Mouse (Mus musculus): ENCODE results near the gene Hic1. TPM values are rescaled to one million over a fixed set of nuclear protein-coding genes. Genes with fewer than 3 reads are reported as not detected.
A peak's percentile ranks its signal among the peaks of the same experiment; 100 is the strongest.
"Not testable (repeated sequence)": the region's sequence is repeated elsewhere in the genome, so short reads cannot be mapped to it uniquely, and the experiment has no call there.

Hic1 gene
- polyA plus RNA-seq, 1 experiment = 14.1 TPM

- Histone ChIP-seq H3K27me3 (ENCODE audit: control insufficient read depth, insufficient read depth, low read length) (no peaks in the 10 kb centered on the region), H3K4me3 (ENCODE audit: control insufficient read depth, insufficient read depth, low read length) (peak overlapping the region; percentile 97), H3K27ac (ENCODE audit: control insufficient read depth, insufficient read depth, low read length) (no peak overlapping the region), H3K4me1 (replicated peaks; ENCODE audit: control insufficient read depth, insufficient read depth, low read length) (peaks cover 21% of the 10 kb centered on the region), H3K36me3 (ENCODE audit: control insufficient read depth, insufficient read depth, low read length) (no peaks in the 10 kb centered on the region)
- DNase-seq = no peak
- under 1% methylated on average over 22 of the region's 22 CpGs for WGBS
- no peak for TF ChIP-seq CTCF (IDR thresholded peaks at IDR 0.05; ENCODE audit: borderline replicate concordance, control insufficient read depth, extremely low read depth, insufficient read depth, low read length, poor library complexity)
- TF ChIP-seq POLR2A (IDR thresholded peaks at IDR 0.05; ENCODE audit: control insufficient read depth, extremely low read depth, insufficient read depth, low read length, poor library complexity) = no peak
Observed at GRCm38 (mm10) chr11:75189713-75190370, 20.5 kb upstream of the Hic1 start.

GRCm38 (mm10) chr11:75184986-75185385 is 15.7 kb upstream of the Hic1 start:
- Histone ChIP-seq H3K36me3 (ENCODE audit: control insufficient read depth, insufficient read depth, low read length) (no peaks in the 10 kb centered on the region), H3K4me3 (ENCODE audit: control insufficient read depth, insufficient read depth, low read length) (no peak overlapping the region)
- 92% methylated on average over 2 of the region's 2 CpGs for WGBS

GRCm38 (mm10) chr11:75184573-75184972 is 15.3 kb upstream of the Hic1 start:
- Histone ChIP-seq H3K4me1 (replicated peaks; ENCODE audit: control insufficient read depth, insufficient read depth, low read length) (peaks cover 4% of the 10 kb centered on the region), H3K27ac (ENCODE audit: control insufficient read depth, insufficient read depth, low read length) (no peak overlapping the region), H3K4me3 (ENCODE audit: control insufficient read depth, insufficient read depth, low read length) (no peak overlapping the region), H3K27me3 (ENCODE audit: control insufficient read depth, insufficient read depth, low read length) (no peaks in the 10 kb centered on the region), H3K36me3 (ENCODE audit: control insufficient read depth, insufficient read depth, low read length) (no peaks in the 10 kb centered on the region)
- 98% methylated on average over 5 of the region's 5 CpGs for WGBS
- TF ChIP-seq POLR2A (IDR thresholded peaks at IDR 0.05; ENCODE audit: control insufficient read depth, extremely low read depth, insufficient read depth, low read length, poor library complexity) (no peak), CTCF (IDR thresholded peaks at IDR 0.05; ENCODE audit: borderline replicate concordance, control insufficient read depth, extremely low read depth, insufficient read depth, low read length, poor library complexity) (no peak)
- DNase-seq = no peak

More at GRCm38 (mm10) chr11:75184986-75185385, 15.7 kb upstream of the Hic1 start:
- H3K4me1 ChIP-seq (replicated peaks; ENCODE audit: control insufficient read depth, insufficient read depth, low read length) = peaks cover 8% of the 10 kb centered on the region
- DNase-seq = no peak
- no peak for TF ChIP-seq POLR2A (IDR thresholded peaks at IDR 0.05; ENCODE audit: control insufficient read depth, extremely low read depth, insufficient read depth, low read length, poor library complexity)
- no peak for TF ChIP-seq CTCF (IDR thresholded peaks at IDR 0.05; ENCODE audit: borderline replicate concordance, control insufficient read depth, extremely low read depth, insufficient read depth, low read length, poor library complexity)
- H3K27ac ChIP-seq (ENCODE audit: control insufficient read depth, insufficient read depth, low read length) = no peak overlapping the region
- no peaks in the 10 kb centered on the region for H3K27me3 ChIP-seq (ENCODE audit: control insufficient read depth, insufficient read depth, low read length)

- Histone ChIP-seq H3K27me3 (ENCODE audit: control insufficient read depth, insufficient read depth, low read length) (no peaks in the 10 kb centered on the region), H3K4me1 (replicated peaks; ENCODE audit: control insufficient read depth, insufficient read depth, low read length) (peaks cover 4% of the 10 kb centered on the region; the same call in 1 of the 2 replicates), H3K36me3 (ENCODE audit: control insufficient read depth, insufficient read depth, low read length) (no peaks in the 10 kb centered on the region), H3K27ac (ENCODE audit: control insufficient read depth, insufficient read depth, low read length) (no peak overlapping the region), H3K4me3 (ENCODE audit: control insufficient read depth, insufficient read depth, low read length) (no peak overlapping the region)
- 90% methylated on average over 2 of the region's 2 CpGs for WGBS
- TF ChIP-seq CTCF (IDR thresholded peaks at IDR 0.05; ENCODE audit: borderline replicate concordance, control insufficient read depth, extremely low read depth, insufficient read depth, low read length, poor library complexity) (no peak), POLR2A (IDR thresholded peaks at IDR 0.05; ENCODE audit: control insufficient read depth, extremely low read depth, insufficient read depth, low read length, poor library complexity) (no peak)
- DNase-seq = no peak
Observed at GRCm38 (mm10) chr11:75183917-75184570, 14.7 kb upstream of the Hic1 start.

GRCm38 (mm10) chr11:75178672-75179208 is 9.4 kb upstream of the Hic1 start, which contains the start of gene Ovca2:
Ovca2 (minus strand) TSS chr11:75178835.
- 0% methylated on average over 33 of the region's 33 CpGs for WGBS
- TF ChIP-seq POLR2A (IDR thresholded peaks at IDR 0.05; ENCODE audit: control insufficient read depth, extremely low read depth, insufficient read depth, low read length, poor library complexity) (peak; percentile 90), CTCF (IDR thresholded peaks at IDR 0.05; ENCODE audit: borderline replicate concordance, control insufficient read depth, extremely low read depth, insufficient read depth, low read length, poor library complexity) (peak; percentile 96)
- H3K27ac ChIP-seq (ENCODE audit: control insufficient read depth, insufficient read depth, low read length) = peak within 1 kb of the TSS; percentile 26; the same call in 1 of the 2 replicates
- peak; percentile 94 for DNase-seq
- peak within 1 kb of the TSS; percentile 95 for H3K4me3 ChIP-seq (ENCODE audit: control insufficient read depth, insufficient read depth, low read length)
- no peaks in the 10 kb centered on the region for H3K36me3 ChIP-seq (ENCODE audit: control insufficient read depth, insufficient read depth, low read length)
- H3K27me3 ChIP-seq (ENCODE audit: control insufficient read depth, insufficient read depth, low read length) = no peaks in the 10 kb centered on the region
- H3K4me1 ChIP-seq (replicated peaks; ENCODE audit: control insufficient read depth, insufficient read depth, low read length) = peaks cover 17% of the 10 kb centered on the region

GRCm38 (mm10) chr11:75178011-75178410 is 8.7 kb upstream of the Hic1 start:
- Histone ChIP-seq H3K27me3 (ENCODE audit: control insufficient read depth, insufficient read depth, low read length) (no peaks in the 10 kb centered on the region), H3K4me3 (ENCODE audit: control insufficient read depth, insufficient read depth, low read length) (peak overlapping the region; percentile 95), H3K36me3 (ENCODE audit: control insufficient read depth, insufficient read depth, low read length) (no peaks in the 10 kb centered on the region), H3K4me1 (replicated peaks; ENCODE audit: control insufficient read depth, insufficient read depth, low read length) (peaks cover 23% of the 10 kb centered on the region), H3K27ac (ENCODE audit: control insufficient read depth, insufficient read depth, low read length) (peak overlapping the region; percentile 26; the same call in 1 of the 2 replicates)
- WGBS = 51% methylated on average over 12 of the region's 12 CpGs
- TF ChIP-seq POLR2A (IDR thresholded peaks at IDR 0.05; ENCODE audit: control insufficient read depth, extremely low read depth, insufficient read depth, low read length, poor library complexity) = no peak
- no peak for TF ChIP-seq CTCF (IDR thresholded peaks at IDR 0.05; ENCODE audit: borderline replicate concordance, control insufficient read depth, extremely low read depth, insufficient read depth, low read length, poor library complexity)
- DNase-seq = no peak

GRCm38 (mm10) chr11:75174574-75174973 is 5.3 kb upstream of the Hic1 start:
- DNase-seq; H3K27ac ChIP-seq (ENCODE audit: control insufficient read depth, insufficient read depth, low read length); H3K4me3 ChIP-seq (ENCODE audit: control insufficient read depth, insufficient read depth, low read length); H3K36me3 ChIP-seq (ENCODE audit: control insufficient read depth, insufficient read depth, low read length): not testable (repeated sequence)
- Histone ChIP-seq H3K4me1 (replicated peaks; ENCODE audit: control insufficient read depth, insufficient read depth, low read length) (peaks cover 43% of the 10 kb centered on the region), H3K27me3 (ENCODE audit: control insufficient read depth, insufficient read depth, low read length) (peaks cover 13% of the 10 kb centered on the region; the same call in 1 of the 2 replicates)
- 74% methylated on average over 6 of the region's 6 CpGs for WGBS
